Mouse (Mus musculus): Measurements from ENCODE around the gene Srpk1. TPM values are rescaled to one million over a fixed set of nuclear protein-coding genes. Genes with fewer than 3 reads are reported as not detected.
A peak's percentile ranks its signal among the peaks of the same experiment; 100 is the strongest.

The Srpk1 gene
- polyA plus RNA-seq, 1 experiment = 167 TPM

GRCm38 (mm10) chr17:28625327-28625726 is 2.8 kb upstream of the Srpk1 start:
- TF ChIP-seq CTCF (IDR thresholded peaks at IDR 0.05; ENCODE audit: control insufficient read depth, insufficient read depth, insufficient replicate concordance, low read depth, low read length) (no peak), POLR2A (IDR thresholded peaks at IDR 0.05; ENCODE audit: control insufficient read depth, low read depth, low read length) (no peak)

GRCm38 (mm10) chr17:28624841-28625240 is 2.3 kb upstream of the Srpk1 start:
- H3K36me3 ChIP-seq (ENCODE audit: control insufficient read depth, insufficient read depth, low read length) = no peaks in the 10 kb centered on the region; the same call in none of the 2 replicates
- TF ChIP-seq CTCF (IDR thresholded peaks at IDR 0.05; ENCODE audit: control insufficient read depth, insufficient read depth, insufficient replicate concordance, low read depth, low read length) (no peak), POLR2A (IDR thresholded peaks at IDR 0.05; ENCODE audit: control insufficient read depth, low read depth, low read length) (no peak)
- peaks cover 13% of the 10 kb centered on the region for H3K4me1 ChIP-seq (ENCODE audit: control insufficient read depth, insufficient read depth, low read length)
- H3K27me3 ChIP-seq (ENCODE audit: control insufficient read depth, insufficient read depth, low read length) = no peaks in the 10 kb centered on the region
- no peak overlapping the region for H3K4me3 ChIP-seq (ENCODE audit: control insufficient read depth, low read depth, low read length)
- H3K27ac ChIP-seq (ENCODE audit: control insufficient read depth, insufficient read depth, low read depth, low read length) = no peak overlapping the region

More at GRCm38 (mm10) chr17:28625327-28625726, 2.8 kb upstream of the Srpk1 start:
- Histone ChIP-seq H3K4me3 (ENCODE audit: control insufficient read depth, low read depth, low read length) (no peak overlapping the region), H3K27ac (ENCODE audit: control insufficient read depth, insufficient read depth, low read depth, low read length) (no peak overlapping the region), H3K4me1 (ENCODE audit: control insufficient read depth, insufficient read depth, low read length) (peaks cover 13% of the 10 kb centered on the region), H3K27me3 (ENCODE audit: control insufficient read depth, insufficient read depth, low read length) (no peaks in the 10 kb centered on the region), H3K36me3 (ENCODE audit: control insufficient read depth, insufficient read depth, low read length) (no peaks in the 10 kb centered on the region; the same call in none of the 2 replicates)

- no peaks in the 10 kb centered on the region for H3K27me3 ChIP-seq (ENCODE audit: control insufficient read depth, insufficient read depth, low read length)
- H3K27ac ChIP-seq (ENCODE audit: control insufficient read depth, insufficient read depth, low read depth, low read length) = peak overlapping the region; percentile 93
- peak overlapping the region; percentile 99 for H3K4me3 ChIP-seq (ENCODE audit: control insufficient read depth, low read depth, low read length)
- TF ChIP-seq CTCF (IDR thresholded peaks at IDR 0.05; ENCODE audit: control insufficient read depth, insufficient read depth, insufficient replicate concordance, low read depth, low read length) (no peak), POLR2A (IDR thresholded peaks at IDR 0.05; ENCODE audit: control insufficient read depth, low read depth, low read length) (no peak; the same call in 1 of the 2 replicates)
- peaks cover 13% of the 10 kb centered on the region for H3K4me1 ChIP-seq (ENCODE audit: control insufficient read depth, insufficient read depth, low read length)
- peaks cover 1% of the 10 kb centered on the region for H3K36me3 ChIP-seq (ENCODE audit: control insufficient read depth, insufficient read depth, low read length)
Observed at GRCm38 (mm10) chr17:28621381-28622299, 869 bp downstream of the Srpk1 start.

GRCm38 (mm10) chr17:28618775-28619174 is 3.7 kb downstream of the Srpk1 start:
- H3K4me1 ChIP-seq (ENCODE audit: control insufficient read depth, insufficient read depth, low read length) = peaks cover 13% of the 10 kb centered on the region
- peaks cover 1% of the 10 kb centered on the region for H3K36me3 ChIP-seq (ENCODE audit: control insufficient read depth, insufficient read depth, low read length)
- TF ChIP-seq CTCF (IDR thresholded peaks at IDR 0.05; ENCODE audit: control insufficient read depth, insufficient read depth, insufficient replicate concordance, low read depth, low read length) = no peak
- TF ChIP-seq POLR2A (IDR thresholded peaks at IDR 0.05; ENCODE audit: control insufficient read depth, low read depth, low read length) = no peak
- no peak overlapping the region for H3K27ac ChIP-seq (ENCODE audit: control insufficient read depth, insufficient read depth, low read depth, low read length)
- H3K27me3 ChIP-seq (ENCODE audit: control insufficient read depth, insufficient read depth, low read length) = no peaks in the 10 kb centered on the region
- no peak overlapping the region for H3K4me3 ChIP-seq (ENCODE audit: control insufficient read depth, low read depth, low read length)

GRCm38 (mm10) chr17:28618124-28618523 is 4.4 kb downstream of the Srpk1 start:
- TF ChIP-seq POLR2A (IDR thresholded peaks at IDR 0.05; ENCODE audit: control insufficient read depth, low read depth, low read length) = no peak
- no peak for TF ChIP-seq CTCF (IDR thresholded peaks at IDR 0.05; ENCODE audit: control insufficient read depth, insufficient read depth, insufficient replicate concordance, low read depth, low read length)
- Histone ChIP-seq H3K36me3 (ENCODE audit: control insufficient read depth, insufficient read depth, low read length) (peaks cover 1% of the 10 kb centered on the region), H3K4me3 (ENCODE audit: control insufficient read depth, low read depth, low read length) (no peak overlapping the region), H3K27me3 (ENCODE audit: control insufficient read depth, insufficient read depth, low read length) (no peaks in the 10 kb centered on the region), H3K27ac (ENCODE audit: control insufficient read depth, insufficient read depth, low read depth, low read length) (no peak overlapping the region), H3K4me1 (ENCODE audit: control insufficient read depth, insufficient read depth, low read length) (peaks cover 13% of the 10 kb centered on the region)

- TF ChIP-seq POLR2A (IDR thresholded peaks at IDR 0.05; ENCODE audit: control insufficient read depth, low read depth, low read length) = no peak
- no peak for TF ChIP-seq CTCF (IDR thresholded peaks at IDR 0.05; ENCODE audit: control insufficient read depth, insufficient read depth, insufficient replicate concordance, low read depth, low read length)
- no peaks in the 10 kb centered on the region for H3K27me3 ChIP-seq (ENCODE audit: control insufficient read depth, insufficient read depth, low read length)
- H3K4me1 ChIP-seq (ENCODE audit: control insufficient read depth, insufficient read depth, low read length) = peaks cover 13% of the 10 kb centered on the region
- no peak overlapping the region for H3K4me3 ChIP-seq (ENCODE audit: control insufficient read depth, low read depth, low read length)
- no peak overlapping the region for H3K27ac ChIP-seq (ENCODE audit: control insufficient read depth, insufficient read depth, low read depth, low read length)
- peaks cover 1% of the 10 kb centered on the region for H3K36me3 ChIP-seq (ENCODE audit: control insufficient read depth, insufficient read depth, low read length)
Observed at GRCm38 (mm10) chr17:28617636-28618035, 4.9 kb downstream of the Srpk1 start.

GRCm38 (mm10) chr17:28615332-28615731 is 7.2 kb downstream of the Srpk1 start:
- no peak overlapping the region for H3K4me3 ChIP-seq (ENCODE audit: control insufficient read depth, low read depth, low read length)
- TF ChIP-seq CTCF (IDR thresholded peaks at IDR 0.05; ENCODE audit: control insufficient read depth, insufficient read depth, insufficient replicate concordance, low read depth, low read length) = no peak
- no peak for TF ChIP-seq POLR2A (IDR thresholded peaks at IDR 0.05; ENCODE audit: control insufficient read depth, low read depth, low read length)

More at GRCm38 (mm10) chr17:28615332-28615731, 7.2 kb downstream of the Srpk1 start:
- H3K4me1 ChIP-seq (ENCODE audit: control insufficient read depth, insufficient read depth, low read length) = no peaks in the 10 kb centered on the region
- H3K36me3 ChIP-seq (ENCODE audit: control insufficient read depth, insufficient read depth, low read length) = peaks cover 1% of the 10 kb centered on the region; the same call in 1 of the 2 replicates
- no peak overlapping the region for H3K27ac ChIP-seq (ENCODE audit: control insufficient read depth, insufficient read depth, low read depth, low read length)
- H3K27me3 ChIP-seq (ENCODE audit: control insufficient read depth, insufficient read depth, low read length) = no peaks in the 10 kb centered on the region

Data from testis, adult 2 months (tissue).